Mouse (Mus musculus) 416B (cell line): ENCODE results near the gene Tshz2.

Source experiments
- DNase-seq: peaks from one replicate; pipeline ENCODE4 v3.0.0; 2011; ENCODE audit warnings: low read depth

Gene Tshz2

GRCm38 (mm10) chr2:170009729-170010128 is 376.9 kb downstream of the Tshz2 start:
- no peak for DNase-seq

GRCm38 (mm10) chr2:170011858-170012257 is 379.0 kb downstream of the Tshz2 start:
- no peak for DNase-seq

DNA sequence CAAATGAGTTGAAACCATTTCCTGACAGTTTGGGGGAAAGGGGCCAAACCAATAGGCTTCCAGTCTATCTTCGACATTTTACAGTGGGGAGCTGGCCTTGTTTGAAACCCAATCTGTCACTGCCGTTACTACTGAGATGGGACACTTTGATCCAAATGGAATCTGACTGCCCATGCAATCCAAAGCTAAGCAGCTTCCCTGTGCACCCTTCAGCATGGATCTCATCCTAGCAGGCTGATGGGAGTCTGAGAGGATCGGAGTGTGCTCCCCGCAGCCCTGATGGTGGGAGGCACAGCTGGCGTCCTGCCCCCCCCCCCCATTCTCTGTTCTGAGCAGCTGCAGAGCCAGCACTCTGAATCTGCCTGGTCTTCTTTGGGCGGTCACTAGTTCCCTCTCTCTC is 384.5 kb downstream of the Tshz2 start:
- no peak for DNase-seq

DNA sequence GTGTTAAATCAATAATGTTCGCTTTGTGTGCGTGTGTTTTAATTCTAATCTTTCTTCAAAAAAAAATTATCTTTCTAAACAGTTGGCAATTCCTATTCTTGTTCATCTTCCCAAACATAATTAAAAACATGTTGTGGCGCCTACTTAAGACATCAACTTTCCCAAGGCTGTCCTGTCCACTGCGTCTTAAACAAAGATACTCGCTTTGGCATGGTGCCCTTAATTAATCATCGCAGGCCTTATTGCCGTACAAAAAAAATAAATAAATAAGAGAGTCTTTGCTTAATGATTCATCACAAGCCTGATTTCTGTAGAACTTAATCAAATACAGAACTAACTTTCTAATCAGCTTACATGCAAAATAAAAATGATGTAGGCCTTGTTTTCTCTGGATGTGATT is 385.1 kb downstream of the Tshz2 start:
- DNase-seq, result no peak

DNA sequence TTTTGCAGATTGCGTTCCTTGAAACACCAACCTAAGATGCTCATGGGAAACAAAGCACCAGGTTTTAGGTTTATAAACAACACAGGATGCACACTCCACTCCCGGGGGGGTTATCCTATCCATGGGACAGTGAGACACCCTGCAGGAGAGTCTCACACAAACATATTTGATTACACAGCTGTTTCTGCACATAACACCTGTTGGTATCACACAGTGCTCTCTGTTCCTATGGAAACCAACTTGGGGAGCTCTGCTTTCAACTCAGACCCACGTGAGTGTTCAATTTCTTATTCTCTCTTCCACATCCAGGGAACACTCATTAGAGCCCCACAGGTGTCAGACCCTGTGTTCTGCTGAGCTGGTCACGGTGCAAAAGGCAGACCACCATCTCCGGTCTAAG is 390.1 kb downstream of the Tshz2 start:
- no peak for DNase-seq

DNA sequence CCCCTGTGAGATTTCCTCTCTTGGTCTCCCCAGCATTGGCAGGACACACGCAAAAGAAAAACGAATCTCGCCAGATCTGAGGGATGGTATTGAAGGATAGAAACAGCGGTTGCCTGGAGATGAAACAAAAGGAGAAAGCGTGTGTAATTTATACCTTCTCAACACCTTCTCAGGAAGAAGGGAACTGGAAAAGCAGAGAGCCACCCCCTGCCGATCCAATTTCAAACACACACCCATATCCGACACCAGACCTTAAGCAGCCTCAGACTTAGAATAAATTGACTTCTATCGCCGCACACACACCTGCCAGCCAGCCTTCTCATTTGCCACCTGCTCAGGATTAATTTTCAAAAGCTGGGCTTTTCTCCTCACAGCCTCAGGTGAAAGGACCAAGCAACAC is 390.9 kb downstream of the Tshz2 start:
- no peak for DNase-seq

DNA sequence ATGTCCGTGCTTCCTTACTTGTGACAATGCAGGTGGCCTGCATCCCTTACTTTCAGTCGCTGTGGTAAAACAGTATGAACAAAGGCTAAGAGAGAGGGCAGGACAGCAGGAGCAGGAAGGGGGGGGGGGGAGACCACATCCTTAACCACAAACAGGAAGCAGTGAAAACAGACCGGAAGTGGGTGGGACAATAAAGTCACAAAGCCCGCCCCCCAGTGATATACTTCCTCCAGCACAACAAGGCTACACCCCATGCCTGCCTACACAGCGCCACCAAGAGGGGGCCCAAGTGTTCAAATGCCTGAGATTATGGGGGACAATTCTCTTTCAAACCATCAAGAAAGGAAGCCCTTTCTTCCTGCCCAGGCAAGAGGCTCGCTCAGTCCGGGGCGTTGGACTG is 392.1 kb downstream of the Tshz2 start:
- peak; percentile 59 for DNase-seq

DNA sequence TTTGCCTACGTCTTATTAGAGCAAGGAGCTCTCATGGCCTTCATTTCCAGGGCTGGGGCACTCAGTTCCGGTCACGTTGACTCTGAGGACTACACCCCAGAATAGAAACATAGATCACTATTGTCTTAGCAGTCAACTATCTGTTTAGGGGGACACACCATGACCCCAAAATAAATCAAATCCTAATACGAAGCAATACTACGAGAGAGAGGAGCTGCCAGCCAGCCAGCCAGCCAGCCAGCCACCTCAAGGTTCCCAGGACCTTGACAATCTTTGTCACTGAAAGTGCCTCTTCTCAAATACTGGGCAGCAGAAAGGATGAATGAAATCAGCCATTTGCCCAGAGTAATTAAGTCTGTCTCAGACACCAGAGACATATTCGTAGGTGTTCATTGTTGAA is 393.1 kb downstream of the Tshz2 start:
- no peak for DNase-seq

DNA sequence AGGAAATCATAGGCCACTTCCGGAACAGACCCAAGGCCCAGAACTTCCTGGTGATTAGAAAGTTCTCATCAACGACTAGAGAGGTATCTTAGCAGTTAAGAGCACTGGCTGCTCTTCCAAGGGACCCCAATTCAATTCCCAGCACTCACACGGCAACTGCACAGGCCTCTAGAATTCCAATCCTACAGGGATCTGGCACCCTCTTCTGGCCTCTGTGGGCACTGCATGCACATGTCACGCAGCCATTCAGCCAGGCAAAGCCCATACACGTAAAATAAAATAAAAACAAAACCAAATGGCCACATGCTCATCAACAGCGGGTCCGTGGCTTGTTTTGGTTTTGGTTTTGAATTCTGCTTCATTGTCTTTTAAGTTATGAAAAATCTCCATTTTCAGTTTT is 395.0 kb downstream of the Tshz2 start:
- DNase-seq, result peak; percentile 15

- DNase-seq, result no peak
Measured at GRCm38 (mm10) chr2:170028488-170029303, 395.9 kb downstream of the Tshz2 start.

GRCm38 (mm10) chr2:170029304-170029856 is 396.6 kb downstream of the Tshz2 start:
- peak; percentile 20 for DNase-seq

GRCm38 (mm10) chr2:170031226-170031625 is 398.4 kb downstream of the Tshz2 start:
- DNase-seq, result no peak

GRCm38 (mm10) chr2:170031872-170032271 is 399.1 kb downstream of the Tshz2 start:
- peak; percentile 30 for DNase-seq

- DNase-seq, result no peak
Measured at GRCm38 (mm10) chr2:170033219-170033618, 400.4 kb downstream of the Tshz2 start.

DNA sequence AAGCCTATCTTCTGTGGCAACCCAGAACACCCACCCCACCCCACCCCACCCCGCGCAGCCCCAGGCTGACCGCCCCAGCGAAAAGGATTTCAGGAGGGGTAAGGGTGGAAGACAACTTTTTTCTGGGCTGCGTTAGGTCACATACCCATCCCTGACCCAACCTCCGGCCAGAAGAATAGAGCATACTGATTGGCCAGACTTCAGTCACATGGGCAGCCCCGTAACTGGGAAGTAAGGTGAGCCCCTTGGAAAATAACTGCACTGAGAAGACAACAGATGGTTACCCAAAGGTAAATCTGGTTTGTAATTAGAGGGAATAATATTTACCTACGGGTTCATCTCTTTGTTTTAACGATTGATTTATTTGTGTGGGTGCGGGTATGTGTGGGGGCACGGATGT is 402.0 kb downstream of the Tshz2 start:
- DNase-seq, result no peak

- no peak for DNase-seq
Measured at GRCm38 (mm10) chr2:170036791-170037241, 404.0 kb downstream of the Tshz2 start.

- DNase-seq, result no peak
Measured at GRCm38 (mm10) chr2:170037346-170037745, 404.5 kb downstream of the Tshz2 start.

DNA sequence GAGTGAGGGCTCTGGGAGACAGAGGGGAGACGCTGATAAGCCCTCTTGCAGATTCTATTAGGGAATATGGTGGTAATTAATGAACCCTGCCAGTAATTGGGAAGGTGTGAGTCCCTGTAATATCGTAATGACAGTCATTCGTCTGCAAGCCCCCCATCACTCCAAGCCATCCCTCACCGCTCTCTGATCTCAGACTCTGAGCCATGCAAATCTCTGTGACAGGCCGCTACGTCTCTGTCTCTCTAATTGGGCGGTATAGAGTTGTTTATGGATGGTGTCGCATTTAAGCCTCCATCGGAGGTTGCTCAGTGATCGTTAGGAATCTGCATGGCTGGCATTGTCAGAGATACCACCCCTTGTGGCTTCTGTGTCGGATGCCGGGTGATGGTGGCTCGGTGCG is 407.0 kb downstream of the Tshz2 start:
- DNase-seq, result no peak

GRCm38 (mm10) chr2:170041101-170041500 is 408.3 kb downstream of the Tshz2 start:
- no peak for DNase-seq

DNA sequence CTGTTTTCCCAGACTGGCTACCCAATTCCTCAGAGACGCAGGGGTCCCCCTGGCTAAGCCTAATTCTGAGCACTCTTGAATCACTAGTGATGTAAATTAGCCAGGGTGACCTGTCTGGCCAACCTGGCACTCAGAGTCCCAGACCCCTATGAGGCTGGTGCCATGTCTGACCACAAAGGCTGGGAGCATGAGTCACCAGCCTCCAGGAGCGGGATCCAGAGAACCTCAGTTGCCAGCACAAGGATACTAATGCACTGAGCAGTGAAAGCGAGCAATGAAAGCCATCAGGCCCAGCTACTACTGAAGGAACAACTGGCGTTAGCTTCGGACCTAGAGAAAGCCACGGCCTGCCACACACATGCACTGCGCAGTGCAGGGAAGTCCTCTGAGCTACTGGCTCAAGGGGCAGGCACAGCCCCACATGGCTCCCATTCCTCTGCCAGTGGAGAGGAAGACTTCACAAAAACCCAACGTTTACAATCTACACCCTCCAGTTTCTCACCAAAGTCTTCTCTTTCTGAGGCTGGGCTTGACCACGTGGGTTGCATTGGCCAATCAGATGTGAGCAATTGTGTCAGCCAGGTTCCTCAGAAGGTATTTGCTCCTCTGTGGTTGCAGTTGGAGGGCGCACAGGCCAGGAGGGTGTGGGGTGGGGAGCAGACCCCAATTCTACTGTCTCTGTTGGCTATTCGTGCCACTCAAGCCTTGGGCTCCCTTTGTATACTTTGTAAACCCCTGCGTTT is 409.8 kb downstream of the Tshz2 start:
- DNase-seq, result no peak

DNA sequence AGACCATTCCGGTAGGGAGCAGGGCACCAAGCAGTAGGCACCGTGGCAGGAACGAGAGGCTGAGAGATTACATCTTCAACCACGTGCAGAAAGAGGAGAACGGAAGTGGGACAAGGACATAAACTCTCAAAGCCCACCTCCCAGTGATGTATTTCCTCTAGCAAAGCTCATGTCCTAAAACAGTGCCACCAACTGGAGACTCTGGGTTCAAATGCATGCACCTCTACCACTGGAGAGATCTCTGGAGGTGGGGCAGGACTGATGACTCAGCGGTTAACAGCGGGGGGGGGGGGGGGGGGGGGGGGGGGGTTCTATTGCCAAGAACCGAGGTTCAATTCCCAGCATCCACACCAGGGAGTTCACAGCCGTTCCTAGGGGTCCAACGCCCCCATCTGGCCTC is 410.5 kb downstream of the Tshz2 start:
- DNase-seq, result no peak

GRCm38 (mm10) chr2:170045896-170046295 is 413.1 kb downstream of the Tshz2 start:
- peak; percentile 62 for DNase-seq
